ENCODE assay signal across 18 mouse cellular contexts in the genomic region with DNA sequence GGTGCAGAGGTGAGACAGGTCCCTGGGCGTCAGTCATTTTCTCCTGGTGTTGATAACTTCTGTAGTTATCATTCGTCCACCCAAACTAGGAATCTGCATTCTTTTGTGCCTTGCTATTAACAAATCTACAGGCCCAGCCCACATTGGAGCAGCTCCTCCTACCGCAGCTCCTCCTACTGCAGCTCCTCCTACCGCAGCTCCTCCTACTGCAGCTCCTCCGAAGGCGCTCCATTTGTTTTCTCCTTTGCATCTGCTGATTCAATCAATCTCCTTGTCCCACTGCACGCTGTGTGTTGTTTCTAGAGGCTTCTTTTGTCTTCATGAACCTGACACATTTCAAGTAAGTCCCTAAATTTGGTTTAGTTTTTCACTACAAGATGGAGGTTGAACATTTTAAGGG.
"Had no signal": no experiment of that assay in that cellular context is flagged by ENCODE, and none has a peak within 500 bp of the region (broad histone marks: within the 10 kb centered on the region; RNA-seq: fewer than 3 reads in every experiment).

No protein-coding gene starts in this region.

- H3K9me3 ChIP-seq: midbrain, embryonic 10.5 days; midbrain, embryonic 12.5 days; neural tube, embryonic 13.5 days; neural tube, embryonic 15.5 days had no signal

- H3K27ac ChIP-seq: midbrain, embryonic 12.5 days; neural tube, embryonic 13.5 days; neural tube, embryonic 15.5 days had no signal

- H3K36me3 ChIP-seq: midbrain, embryonic 10.5 days; midbrain, embryonic 12.5 days; neural tube, embryonic 13.5 days; neural tube, embryonic 15.5 days had no signal

- H3K9ac ChIP-seq: lung, embryonic 14.5 days; midbrain, embryonic 12.5 days; neural tube, embryonic 13.5 days; neural tube, embryonic 15.5 days had no signal

- DNase-seq: lung, embryonic 14.5 days; lung, postnatal 10 days; lung, postnatal 4 days; midbrain, embryonic 14.5 days; retina, postnatal 1 day; right cerebral cortex, adult 18-20 months; right cerebral cortex, postnatal 25 days; right cerebral cortex, postnatal 4 days; spleen, adult 18-20 months; thymus, adult 18-20 months; thymus, postnatal 14 days; thymus, postnatal 36 days had no signal

- H3K4me3 ChIP-seq: midbrain, embryonic 10.5 days; midbrain, embryonic 12.5 days; myocyte; neural tube, embryonic 13.5 days; neural tube, embryonic 15.5 days had no signal

- H3K4me1 ChIP-seq: midbrain, embryonic 12.5 days had no signal

- H3K4me2 ChIP-seq: lung, embryonic 14.5 days; midbrain, embryonic 12.5 days; neural tube, embryonic 13.5 days; neural tube, embryonic 15.5 days had no signal

- H3K27me3 ChIP-seq: neural tube, embryonic 13.5 days; neural tube, embryonic 15.5 days had no signal

- ATAC-seq: midbrain, embryonic 16.5 days had no signal
